Mouse (Mus musculus) E14TG2a.4 (cell line): ENCODE measurements around the gene Cd59a.

Experiments
- CTCF ChIP-seq: conservative IDR thresholded peaks from 2 replicates; pipeline ENCODE4 v1.5.1; 2014; ENCODE audit warnings: low read length
- NANOG ChIP-seq: IDR thresholded peaks from 2 replicates; pipeline ENCODE4 v1.6.1; 2014; ENCODE audit warnings: borderline replicate concordance, low read length, mixed read lengths

DNA sequence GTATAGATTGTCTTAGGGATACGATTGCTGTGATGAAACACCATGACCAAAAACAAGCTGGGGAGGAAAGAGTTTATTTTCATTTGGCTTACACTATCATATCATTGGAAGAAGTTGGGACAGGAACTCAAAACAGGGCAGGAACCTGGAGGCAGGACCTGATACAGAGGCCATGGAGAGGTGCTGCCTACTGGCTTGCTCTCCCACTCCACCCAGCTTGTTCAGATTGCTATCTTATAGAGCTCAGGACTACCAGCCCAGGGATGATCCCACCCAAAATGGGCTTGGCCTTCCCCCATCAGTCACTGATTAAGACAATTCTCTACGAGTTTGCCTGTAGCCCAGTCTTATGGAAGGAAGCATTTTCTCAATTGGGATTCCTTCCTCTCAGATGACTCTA is 31.4 kb upstream of the Cd59a start:
- no peak for TF ChIP-seq CTCF
- no peak for TF ChIP-seq NANOG
